Mouse (Mus musculus) lung, adult 2 months (tissue): Measurements from ENCODE around the gene Sh2b2.

Source experiments
- CTCF ChIP-seq: fragments of 200-500 bp; IDR thresholded peaks from 2 replicates; pipeline ENCODE4 v1.5.1; 2011; ENCODE audit warnings: mild to moderate bottlenecking, low read length, control low read depth; ENCODE audit not compliant: insufficient read depth
- POLR2A ChIP-seq: fragments of 200-500 bp; IDR thresholded peaks from 2 replicates; pipeline ENCODE4 v1.6.1; 2011; ENCODE audit warnings: low read depth, mild to moderate bottlenecking, control low read depth, low read length, borderline replicate concordance; ENCODE audit errors: extremely low read depth

- TF ChIP-seq CTCF (no peak), POLR2A (no peak)
Measured at GRCm38 (mm10) chr5:136212716-136213115, 33.6 kb downstream of the Sh2b2 start.
